Mouse (Mus musculus): ENCODE measurements around the gene Chst14. TPM values are rescaled to one million over a fixed set of nuclear protein-coding genes. Genes with fewer than 3 reads are reported as not detected.

The Chst14 gene
- polyA plus RNA-seq, 1 experiment: 2.3 TPM

GRCm38 (mm10) chr2:118926998-118927739 lies 873 bp downstream of the Chst14 start:
- Histone ChIP-seq H3K4me3 (replicated peaks; ENCODE audit: control insufficient read depth, low read depth, low read length) (peak overlapping the region; percentile 94), H3K27ac (ENCODE audit: control insufficient read depth, insufficient read depth, low read depth, low read length, poor library complexity) (no peak overlapping the region), H3K4me1 (ENCODE audit: control insufficient read depth, insufficient read depth, low read length) (peaks cover 2% of the 10 kb centered on the region; the same call in 1 of the 2 replicates)
- WGBS: 19% methylated on average over 31 of the region's 31 CpGs
- TF ChIP-seq CTCF (IDR thresholded peaks at IDR 0.05; ENCODE audit: control insufficient read depth, insufficient read depth, low read length) (no peak), POLR2A (IDR thresholded peaks at IDR 0.05; ENCODE audit: borderline replicate concordance, control insufficient read depth, low read depth, low read length) (no peak)

- 54% methylated on average over 7 of the region's 7 CpGs for WGBS
Observed at GRCm38 (mm10) chr2:118941341-118941740, 15.0 kb downstream of the Chst14 start.

GRCm38 (mm10) chr2:118943232-118943631 lies 16.9 kb downstream of the Chst14 start:
- Histone ChIP-seq H3K4me3 (replicated peaks; ENCODE audit: control insufficient read depth, low read depth, low read length) (no peak overlapping the region), H3K4me1 (ENCODE audit: control insufficient read depth, insufficient read depth, low read length) (no peaks in the 10 kb centered on the region), H3K27ac (ENCODE audit: control insufficient read depth, insufficient read depth, low read depth, low read length, poor library complexity) (no peak overlapping the region)
- TF ChIP-seq CTCF (IDR thresholded peaks at IDR 0.05; ENCODE audit: control insufficient read depth, insufficient read depth, low read length) (no peak), POLR2A (IDR thresholded peaks at IDR 0.05; ENCODE audit: borderline replicate concordance, control insufficient read depth, low read depth, low read length) (no peak)
- 77% methylated on average over 6 of the region's 6 CpGs for WGBS

More at GRCm38 (mm10) chr2:118941341-118941740, 15.0 kb downstream of the Chst14 start:
- no peak overlapping the region for H3K4me3 ChIP-seq (replicated peaks; ENCODE audit: control insufficient read depth, low read depth, low read length)
- H3K27ac ChIP-seq (ENCODE audit: control insufficient read depth, insufficient read depth, low read depth, low read length, poor library complexity): no peak overlapping the region
- TF ChIP-seq POLR2A (IDR thresholded peaks at IDR 0.05; ENCODE audit: borderline replicate concordance, control insufficient read depth, low read depth, low read length): no peak
- no peak for TF ChIP-seq CTCF (IDR thresholded peaks at IDR 0.05; ENCODE audit: control insufficient read depth, insufficient read depth, low read length)
- no peaks in the 10 kb centered on the region for H3K4me1 ChIP-seq (ENCODE audit: control insufficient read depth, insufficient read depth, low read length)

- WGBS: 47% methylated on average over 4 of the region's 4 CpGs
- Histone ChIP-seq H3K27ac (ENCODE audit: control insufficient read depth, insufficient read depth, low read depth, low read length, poor library complexity) (no peak overlapping the region), H3K4me1 (ENCODE audit: control insufficient read depth, insufficient read depth, low read length) (no peaks in the 10 kb centered on the region; the same call in 1 of the 2 replicates), H3K4me3 (replicated peaks; ENCODE audit: control insufficient read depth, low read depth, low read length) (no peak overlapping the region)
- TF ChIP-seq CTCF (IDR thresholded peaks at IDR 0.05; ENCODE audit: control insufficient read depth, insufficient read depth, low read length): no peak
- no peak for TF ChIP-seq POLR2A (IDR thresholded peaks at IDR 0.05; ENCODE audit: borderline replicate concordance, control insufficient read depth, low read depth, low read length)
Observed at GRCm38 (mm10) chr2:118948818-118949217, 22.5 kb downstream of the Chst14 start.

GRCm38 (mm10) chr2:118949699-118950098 lies 23.4 kb downstream of the Chst14 start:
- no peak overlapping the region for H3K4me3 ChIP-seq (replicated peaks; ENCODE audit: control insufficient read depth, low read depth, low read length)
- no peaks in the 10 kb centered on the region; the same call in 1 of the 2 replicates for H3K4me1 ChIP-seq (ENCODE audit: control insufficient read depth, insufficient read depth, low read length)
- TF ChIP-seq CTCF (IDR thresholded peaks at IDR 0.05; ENCODE audit: control insufficient read depth, insufficient read depth, low read length) (no peak), POLR2A (IDR thresholded peaks at IDR 0.05; ENCODE audit: borderline replicate concordance, control insufficient read depth, low read depth, low read length) (no peak)
- H3K27ac ChIP-seq (ENCODE audit: control insufficient read depth, insufficient read depth, low read depth, low read length, poor library complexity): no peak overlapping the region
- WGBS: 24% methylated on average over 3 of the region's 3 CpGs

GRCm38 (mm10) chr2:118956497-118956896 lies 30.2 kb downstream of the Chst14 start:
- WGBS: 93% methylated on average over 5 of the region's 5 CpGs
- Histone ChIP-seq H3K4me1 (ENCODE audit: control insufficient read depth, insufficient read depth, low read length) (peaks cover 3% of the 10 kb centered on the region; the same call in 1 of the 2 replicates), H3K4me3 (replicated peaks; ENCODE audit: control insufficient read depth, low read depth, low read length) (no peak overlapping the region), H3K27ac (ENCODE audit: control insufficient read depth, insufficient read depth, low read depth, low read length, poor library complexity) (no peak overlapping the region)
- TF ChIP-seq CTCF (IDR thresholded peaks at IDR 0.05; ENCODE audit: control insufficient read depth, insufficient read depth, low read length): no peak
- TF ChIP-seq POLR2A (IDR thresholded peaks at IDR 0.05; ENCODE audit: borderline replicate concordance, control insufficient read depth, low read depth, low read length): no peak

GRCm38 (mm10) chr2:118959644-118960043 lies 33.3 kb downstream of the Chst14 start:
- Histone ChIP-seq H3K4me1 (ENCODE audit: control insufficient read depth, insufficient read depth, low read length) (peaks cover 3% of the 10 kb centered on the region; the same call in 1 of the 2 replicates), H3K4me3 (replicated peaks; ENCODE audit: control insufficient read depth, low read depth, low read length) (no peak overlapping the region), H3K27ac (ENCODE audit: control insufficient read depth, insufficient read depth, low read depth, low read length, poor library complexity) (peak overlapping the region; percentile 27; the same call in 1 of the 2 replicates)
- WGBS: 6% methylated on average over 2 of the region's 2 CpGs
- no peak for TF ChIP-seq CTCF (IDR thresholded peaks at IDR 0.05; ENCODE audit: control insufficient read depth, insufficient read depth, low read length)
- no peak for TF ChIP-seq POLR2A (IDR thresholded peaks at IDR 0.05; ENCODE audit: borderline replicate concordance, control insufficient read depth, low read depth, low read length)

- Histone ChIP-seq H3K27ac (ENCODE audit: control insufficient read depth, insufficient read depth, low read depth, low read length, poor library complexity) (no peak overlapping the region), H3K4me3 (replicated peaks; ENCODE audit: control insufficient read depth, low read depth, low read length) (no peak overlapping the region), H3K4me1 (ENCODE audit: control insufficient read depth, insufficient read depth, low read length) (peaks cover 3% of the 10 kb centered on the region; the same call in 1 of the 2 replicates)
- 44% methylated on average over 2 of the region's 2 CpGs for WGBS
- no peak for TF ChIP-seq POLR2A (IDR thresholded peaks at IDR 0.05; ENCODE audit: borderline replicate concordance, control insufficient read depth, low read depth, low read length)
- no peak for TF ChIP-seq CTCF (IDR thresholded peaks at IDR 0.05; ENCODE audit: control insufficient read depth, insufficient read depth, low read length)
Observed at GRCm38 (mm10) chr2:118960413-118960812, 34.1 kb downstream of the Chst14 start.

Measured in bone marrow, adult 2 months (tissue).